Mouse (Mus musculus) ES-Bruce4 (cell line): ENCODE results near the gene Rnf225.

ENCODE experiments used
- CTCF ChIP-seq: IDR thresholded peaks from one replicate; pipeline ENCODE4 v1.8.1; 2011; ENCODE audit warnings: low read depth, low read length
- POLR2A ChIP-seq: IDR thresholded peaks from one replicate; pipeline ENCODE4 v1.8.1; 2011; ENCODE audit warnings: low read length; ENCODE audit not compliant: insufficient read depth

DNA sequence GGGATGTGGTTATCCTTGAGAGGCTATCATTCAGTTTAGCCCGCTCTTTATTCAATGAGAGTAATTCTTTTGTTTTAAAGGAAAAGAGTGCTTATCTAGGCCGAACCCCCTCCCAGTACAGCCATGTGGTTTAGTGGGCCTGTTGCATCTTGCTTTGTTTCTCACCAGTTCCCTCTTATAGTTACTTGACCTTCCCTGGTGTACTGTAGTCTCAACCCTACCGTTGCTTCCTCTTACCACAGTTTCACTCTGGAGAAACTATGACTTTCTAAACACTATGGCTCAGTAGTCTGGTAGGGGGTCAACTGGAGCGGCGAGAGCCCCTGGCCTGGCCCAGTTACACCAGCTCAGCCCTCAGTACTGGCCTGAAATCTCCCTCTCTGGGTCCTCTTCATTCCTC is 39.6 kb upstream of the Rnf225 start:
- no peak for TF ChIP-seq POLR2A
- no peak for TF ChIP-seq CTCF
